Mouse (Mus musculus): ENCODE data around the gene Fzd2. TPM values are rescaled to one million over a fixed set of nuclear protein-coding genes. Genes with fewer than 3 reads are reported as not detected.

The Fzd2 gene
- polyA plus RNA-seq, 1 experiment from 2014 or later = 19.2 TPM

GRCm38 (mm10) chr11:102643891-102644382, 39.7 kb downstream of the Fzd2 start:
- WGBS = 76% methylated on average over 10 of the region's 10 CpGs
- ATAC-seq = no peak
- Histone ChIP-seq H3K27ac (ENCODE audit: low read depth, low read length) (no peak overlapping the region), H3K4me1 (ENCODE audit: control insufficient read depth, insufficient read depth, low read length) (no peaks in the 10 kb centered on the region; the same call in 1 of the 2 replicates), H3K9ac (ENCODE audit: low read length) (no peak overlapping the region), H3K9me3 (replicated peaks; ENCODE audit: control insufficient read depth, low read length) (no peaks in the 10 kb centered on the region), H3K4me3 (ENCODE audit: low read depth, low read length) (no peak overlapping the region), H3K36me3 (ENCODE audit: control insufficient read depth, insufficient read depth, low read length) (no peaks in the 10 kb centered on the region), H3K4me2 (ENCODE audit: low read length) (no peak overlapping the region), H3K27me3 (replicated peaks; ENCODE audit: control insufficient read depth, insufficient read depth, low read length) (no peaks in the 10 kb centered on the region)
- no peak for DNase-seq (ENCODE audit: low spot score)

GRCm38 (mm10) chr11:102646226-102646625, 42.0 kb downstream of the Fzd2 start:
- Histone ChIP-seq H3K27ac (ENCODE audit: low read depth, low read length) (no peak overlapping the region), H3K4me2 (ENCODE audit: low read length) (no peak overlapping the region), H3K9ac (ENCODE audit: low read length) (no peak overlapping the region), H3K27me3 (replicated peaks; ENCODE audit: control insufficient read depth, insufficient read depth, low read length) (no peaks in the 10 kb centered on the region), H3K4me3 (ENCODE audit: low read depth, low read length) (no peak overlapping the region), H3K4me1 (ENCODE audit: control insufficient read depth, insufficient read depth, low read length) (no peaks in the 10 kb centered on the region), H3K36me3 (ENCODE audit: control insufficient read depth, insufficient read depth, low read length) (no peaks in the 10 kb centered on the region), H3K9me3 (replicated peaks; ENCODE audit: control insufficient read depth, low read length) (no peaks in the 10 kb centered on the region)
- no peak for ATAC-seq
- no peak for DNase-seq (ENCODE audit: low spot score)
- WGBS = 88% methylated on average over 13 of the region's 13 CpGs

GRCm38 (mm10) chr11:102647885-102648284, 43.7 kb downstream of the Fzd2 start:
- ATAC-seq = no peak

GRCm38 (mm10) chr11:102651381-102651780, 47.2 kb downstream of the Fzd2 start:
- Histone ChIP-seq H3K27me3 (replicated peaks; ENCODE audit: control insufficient read depth, insufficient read depth, low read length) (no peaks in the 10 kb centered on the region), H3K27ac (ENCODE audit: low read depth, low read length) (no peak overlapping the region), H3K4me2 (ENCODE audit: low read length) (no peak overlapping the region), H3K36me3 (ENCODE audit: control insufficient read depth, insufficient read depth, low read length) (no peaks in the 10 kb centered on the region), H3K4me3 (ENCODE audit: low read depth, low read length) (no peak overlapping the region), H3K4me1 (ENCODE audit: control insufficient read depth, insufficient read depth, low read length) (no peaks in the 10 kb centered on the region), H3K9ac (ENCODE audit: low read length) (no peak overlapping the region), H3K9me3 (replicated peaks; ENCODE audit: control insufficient read depth, low read length) (no peaks in the 10 kb centered on the region)
- ATAC-seq (no peak; the same call in 1 of the 2 replicates), DNase-seq (ENCODE audit: low spot score) (peak; percentile 85)
- 5% methylated on average over 9 of the region's 9 CpGs for WGBS

More at GRCm38 (mm10) chr11:102647885-102648284, 43.7 kb downstream of the Fzd2 start:
- no peaks in the 10 kb centered on the region for H3K36me3 ChIP-seq (ENCODE audit: control insufficient read depth, insufficient read depth, low read length)
- no peaks in the 10 kb centered on the region for H3K27me3 ChIP-seq (replicated peaks; ENCODE audit: control insufficient read depth, insufficient read depth, low read length)
- no peaks in the 10 kb centered on the region for H3K9me3 ChIP-seq (replicated peaks; ENCODE audit: control insufficient read depth, low read length)
- H3K4me3 ChIP-seq (ENCODE audit: low read depth, low read length) = no peak overlapping the region
- no peak overlapping the region for H3K9ac ChIP-seq (ENCODE audit: low read length)
- DNase-seq (ENCODE audit: low spot score) = no peak
- 59% methylated on average over 12 of the region's 12 CpGs for WGBS
- no peak overlapping the region for H3K27ac ChIP-seq (ENCODE audit: low read depth, low read length)
- no peaks in the 10 kb centered on the region for H3K4me1 ChIP-seq (ENCODE audit: control insufficient read depth, insufficient read depth, low read length)
- no peak overlapping the region for H3K4me2 ChIP-seq (ENCODE audit: low read length)

GRCm38 (mm10) chr11:102652844-102653243, 48.6 kb downstream of the Fzd2 start:
- 70% methylated on average over 3 of the region's 3 CpGs for WGBS
- Histone ChIP-seq H3K9me3 (replicated peaks; ENCODE audit: control insufficient read depth, low read length) (no peaks in the 10 kb centered on the region), H3K4me1 (ENCODE audit: control insufficient read depth, insufficient read depth, low read length) (no peaks in the 10 kb centered on the region), H3K36me3 (ENCODE audit: control insufficient read depth, insufficient read depth, low read length) (no peaks in the 10 kb centered on the region), H3K9ac (ENCODE audit: low read length) (no peak overlapping the region), H3K4me3 (ENCODE audit: low read depth, low read length) (no peak overlapping the region), H3K27me3 (replicated peaks; ENCODE audit: control insufficient read depth, insufficient read depth, low read length) (no peaks in the 10 kb centered on the region), H3K27ac (ENCODE audit: low read depth, low read length) (no peak overlapping the region), H3K4me2 (ENCODE audit: low read length) (no peak overlapping the region)
- DNase-seq (ENCODE audit: low spot score) = peak; percentile 39
- ATAC-seq = no peak

- 75% methylated on average over 8 of the region's 8 CpGs for WGBS
- H3K4me3 ChIP-seq (ENCODE audit: low read depth, low read length) = no peak overlapping the region
- H3K9ac ChIP-seq (ENCODE audit: low read length) = no peak overlapping the region
- DNase-seq (ENCODE audit: low spot score) (no peak), ATAC-seq (no peak)
- H3K4me1 ChIP-seq (ENCODE audit: control insufficient read depth, insufficient read depth, low read length) = no peaks in the 10 kb centered on the region
- no peak overlapping the region for H3K27ac ChIP-seq (ENCODE audit: low read depth, low read length)
- no peaks in the 10 kb centered on the region for H3K36me3 ChIP-seq (ENCODE audit: control insufficient read depth, insufficient read depth, low read length)
- no peaks in the 10 kb centered on the region for H3K9me3 ChIP-seq (replicated peaks; ENCODE audit: control insufficient read depth, low read length)
- H3K4me2 ChIP-seq (ENCODE audit: low read length) = no peak overlapping the region
- H3K27me3 ChIP-seq (replicated peaks; ENCODE audit: control insufficient read depth, insufficient read depth, low read length) = no peaks in the 10 kb centered on the region
Measured at GRCm38 (mm10) chr11:102655888-102656287, 51.7 kb downstream of the Fzd2 start.

GRCm38 (mm10) chr11:102656326-102656926, 52.2 kb downstream of the Fzd2 start:
- no peak for ATAC-seq
- Histone ChIP-seq H3K4me2 (ENCODE audit: low read length) (no peak overlapping the region), H3K4me3 (ENCODE audit: low read depth, low read length) (no peak overlapping the region), H3K36me3 (ENCODE audit: control insufficient read depth, insufficient read depth, low read length) (no peaks in the 10 kb centered on the region), H3K27me3 (replicated peaks; ENCODE audit: control insufficient read depth, insufficient read depth, low read length) (no peaks in the 10 kb centered on the region), H3K27ac (ENCODE audit: low read depth, low read length) (no peak overlapping the region), H3K9ac (ENCODE audit: low read length) (no peak overlapping the region), H3K9me3 (replicated peaks; ENCODE audit: control insufficient read depth, low read length) (no peaks in the 10 kb centered on the region), H3K4me1 (ENCODE audit: control insufficient read depth, insufficient read depth, low read length) (no peaks in the 10 kb centered on the region)
- DNase-seq (ENCODE audit: low spot score) = peak; percentile 72
- 17% methylated on average over 4 of the region's 4 CpGs for WGBS

- 78% methylated on average over 6 of the region's 6 CpGs for WGBS
- H3K9me3 ChIP-seq (replicated peaks; ENCODE audit: control insufficient read depth, low read length) = no peaks in the 10 kb centered on the region
- ATAC-seq = no peak
Measured at GRCm38 (mm10) chr11:102656931-102657330, 52.7 kb downstream of the Fzd2 start.

More at GRCm38 (mm10) chr11:102656931-102657330, 52.7 kb downstream of the Fzd2 start:
- H3K9ac ChIP-seq (ENCODE audit: low read length) = no peak overlapping the region
- H3K4me3 ChIP-seq (ENCODE audit: low read depth, low read length) = no peak overlapping the region
- no peaks in the 10 kb centered on the region for H3K4me1 ChIP-seq (ENCODE audit: control insufficient read depth, insufficient read depth, low read length)
- no peak for DNase-seq (ENCODE audit: low spot score)
- H3K27me3 ChIP-seq (replicated peaks; ENCODE audit: control insufficient read depth, insufficient read depth, low read length) = no peaks in the 10 kb centered on the region
- no peak overlapping the region for H3K4me2 ChIP-seq (ENCODE audit: low read length)
- H3K36me3 ChIP-seq (ENCODE audit: control insufficient read depth, insufficient read depth, low read length) = no peaks in the 10 kb centered on the region
- no peak overlapping the region for H3K27ac ChIP-seq (ENCODE audit: low read depth, low read length)
